Mouse (Mus musculus) lung, embryonic 14.5 days (tissue): ENCODE measurements around the gene Pdlim1. TPM values are rescaled to one million over a fixed set of nuclear protein-coding genes. Genes with fewer than 3 reads are reported as not detected.

Experiments
- ATAC-seq: fragments of 200-750 bp; cut with Nextera tagmentation; 2 replicates; pipeline ENCODE4 v1.8.0; 2017; ENCODE audit warnings: mild to moderate bottlenecking, moderate TSS enrichment, moderate library complexity; ENCODE audit not compliant: insufficient read depth
- DNase-seq: peaks from one replicate; pipeline ENCODE4 v3.0.0-alpha.2; 2015
- H3K27ac ChIP-seq: fragments of 300-500 bp; sonication (generic); 2 replicates; pipeline ENCODE4 v1.5.1; 2014; ENCODE audit warnings: low read depth, mild to moderate bottlenecking, moderate library complexity
- H3K27me3 ChIP-seq: fragments of 300-500 bp; sonication (generic); 2 replicates; pipeline ENCODE4 v1.6.1; 2014; ENCODE audit warnings: low read length, control low read depth; ENCODE audit not compliant: insufficient read depth
- H3K36me3 ChIP-seq: fragments of 300-500 bp; sonication (generic); 2 replicates; pipeline ENCODE4 v1.6.1; 2014; ENCODE audit warnings: control low read depth; ENCODE audit not compliant: insufficient read depth
- H3K4me1 ChIP-seq: fragments of 300-500 bp; sonication (generic); 2 replicates; pipeline ENCODE4 v1.6.1; 2014; ENCODE audit warnings: antibody characterized with exemption, control low read depth; ENCODE audit not compliant: insufficient read depth
- H3K4me2 ChIP-seq: fragments of 300-500 bp; sonication (generic); 2 replicates; pipeline ENCODE4 v1.6.1; 2014; ENCODE audit warnings: mild to moderate bottlenecking
- H3K4me3 ChIP-seq: fragments of 300-500 bp; sonication (generic); 2 replicates; pipeline ENCODE4 v1.5.1; 2014; ENCODE audit warnings: low read depth, low read length
- H3K9ac ChIP-seq: fragments of 300-500 bp; sonication (generic); 2 replicates; pipeline ENCODE4 v1.6.1; 2014
- H3K9me3 ChIP-seq: fragments of 300-500 bp; sonication (generic); 2 replicates; pipeline ENCODE4 v1.6.1; 2016; ENCODE audit warnings: low read depth, low read length, control low read depth
- CTCF ChIP-seq: IDR thresholded peaks from 2 replicates; pipeline ENCODE4 v1.5.1; 2016; ENCODE audit warnings: antibody characterized with exemption, low read depth
- WGBS: fragments of 180-500 bp; shearing (Covaris S2); extraction: QIAGEN DNeasy Blood & Tissue Kit; methylation state at CpG from one replicate; pipeline ENCODE4 v1.1.7; 2014; 5-methylcytosine and 5-hydroxymethylcytosine counted together
- polyA plus RNA-seq: library from polyadenylated mRNA; unstranded; fragments of >200 nt; fragmentation: Nextera tagmentation; extraction: Ambion mirVana; gene quantifications from 2 replicates; pipeline ENCODE4 v1.2.1, GENCODE M21; 2014

Pdlim1 gene
- polyA plus RNA-seq, 1 experiment from 2014 or later: 130 TPM

GRCm38 (mm10) chr19:40299182-40299581 lies 27.5 kb upstream of the Pdlim1 start:
- Histone ChIP-seq H3K9ac (no peak overlapping the region), H3K4me1 (no peaks in the 10 kb centered on the region), H3K36me3 (no peaks in the 10 kb centered on the region), H3K27ac (no peak overlapping the region), H3K4me3 (no peak overlapping the region), H3K9me3 (no peaks in the 10 kb centered on the region), H3K4me2 (no peak overlapping the region), H3K27me3 (no peaks in the 10 kb centered on the region)
- DNase-seq (no peak), ATAC-seq (no peak)
- WGBS: 65% methylated on average over 6 of the region's 6 CpGs
- no peak for TF ChIP-seq CTCF

- WGBS: 88% methylated on average over 2 of the region's 2 CpGs
- H3K9ac ChIP-seq: no peak overlapping the region
- H3K9me3 ChIP-seq: no peaks in the 10 kb centered on the region
- H3K36me3 ChIP-seq: no peaks in the 10 kb centered on the region
- no peak overlapping the region for H3K4me3 ChIP-seq
- H3K4me1 ChIP-seq: no peaks in the 10 kb centered on the region
- no peak overlapping the region for H3K27ac ChIP-seq
- H3K4me2 ChIP-seq: no peak overlapping the region
- ATAC-seq (no peak), DNase-seq (no peak)
- no peak for TF ChIP-seq CTCF
- H3K27me3 ChIP-seq: no peaks in the 10 kb centered on the region
Observed at GRCm38 (mm10) chr19:40298574-40298973, 26.9 kb upstream of the Pdlim1 start.

GRCm38 (mm10) chr19:40297798-40298144 lies 26.1 kb upstream of the Pdlim1 start:
- H3K4me2 ChIP-seq: no peak overlapping the region
- no peaks in the 10 kb centered on the region for H3K36me3 ChIP-seq
- DNase-seq (no peak), ATAC-seq (no peak)
- H3K27ac ChIP-seq: no peak overlapping the region
- no peaks in the 10 kb centered on the region for H3K9me3 ChIP-seq
- WGBS: 48% methylated on average over 4 of the region's 4 CpGs
- H3K27me3 ChIP-seq: no peaks in the 10 kb centered on the region
- no peak overlapping the region for H3K9ac ChIP-seq
- no peak for TF ChIP-seq CTCF
- no peak overlapping the region for H3K4me3 ChIP-seq
- no peaks in the 10 kb centered on the region for H3K4me1 ChIP-seq

GRCm38 (mm10) chr19:40297078-40297797 lies 25.6 kb upstream of the Pdlim1 start:
- DNase-seq: no peak
- ATAC-seq: no peak; the same call in 1 of the 2 replicates
- no peak overlapping the region for H3K9ac ChIP-seq

GRCm38 (mm10) chr19:40294231-40294630 lies 22.6 kb upstream of the Pdlim1 start:
- TF ChIP-seq CTCF: no peak
- Histone ChIP-seq H3K36me3 (no peaks in the 10 kb centered on the region), H3K4me3 (no peak overlapping the region), H3K27ac (no peak overlapping the region), H3K9me3 (no peaks in the 10 kb centered on the region), H3K4me1 (no peaks in the 10 kb centered on the region), H3K4me2 (no peak overlapping the region), H3K9ac (no peak overlapping the region), H3K27me3 (no peaks in the 10 kb centered on the region)
- no peak for ATAC-seq
- no peak for DNase-seq
- 57% methylated on average over 1 of the region's 1 CpGs for WGBS

More at GRCm38 (mm10) chr19:40297078-40297797, 25.6 kb upstream of the Pdlim1 start:
- H3K4me1 ChIP-seq: no peaks in the 10 kb centered on the region
- 66% methylated on average over 7 of the region's 7 CpGs for WGBS
- H3K4me2 ChIP-seq: no peak overlapping the region
- H3K9me3 ChIP-seq: no peaks in the 10 kb centered on the region
- H3K27me3 ChIP-seq: no peaks in the 10 kb centered on the region
- no peaks in the 10 kb centered on the region for H3K36me3 ChIP-seq
- no peak overlapping the region for H3K27ac ChIP-seq
- H3K4me3 ChIP-seq: no peak overlapping the region
- no peak for TF ChIP-seq CTCF

- Histone ChIP-seq H3K4me3 (no peak overlapping the region), H3K9me3 (no peaks in the 10 kb centered on the region), H3K27ac (no peak overlapping the region), H3K4me2 (no peak overlapping the region), H3K27me3 (no peaks in the 10 kb centered on the region), H3K36me3 (no peaks in the 10 kb centered on the region), H3K9ac (no peak overlapping the region), H3K4me1 (no peaks in the 10 kb centered on the region)
- ATAC-seq (no peak), DNase-seq (no peak)
- no peak for TF ChIP-seq CTCF
- 89% methylated on average over 6 of the region's 6 CpGs for WGBS
Observed at GRCm38 (mm10) chr19:40293791-40294190, 22.1 kb upstream of the Pdlim1 start.

- TF ChIP-seq CTCF: no peak
Observed at GRCm38 (mm10) chr19:40290099-40290724, 18.6 kb upstream of the Pdlim1 start.

More at GRCm38 (mm10) chr19:40290099-40290724, 18.6 kb upstream of the Pdlim1 start:
- Histone ChIP-seq H3K9me3 (no peaks in the 10 kb centered on the region), H3K36me3 (no peaks in the 10 kb centered on the region), H3K4me2 (no peak overlapping the region), H3K9ac (no peak overlapping the region), H3K27ac (no peak overlapping the region), H3K4me1 (no peaks in the 10 kb centered on the region), H3K27me3 (no peaks in the 10 kb centered on the region), H3K4me3 (no peak overlapping the region)
- no peak for ATAC-seq
- 69% methylated on average over 6 of the region's 6 CpGs for WGBS
- DNase-seq: no peak
